Mouse (Mus musculus) thymus, postnatal 0 days (tissue): ENCODE data around the gene Plk4. TPM values are rescaled to one million over a fixed set of nuclear protein-coding genes. Genes with fewer than 3 reads are reported as not detected.
"Not testable (repeated sequence)": the region's sequence is repeated elsewhere in the genome, so short reads cannot be mapped to it uniquely, and the experiment has no call there.

Experiments
- DNase-seq: peaks from one replicate; pipeline ENCODE4 v3.0.0-alpha.2; 2015; ENCODE audit warnings: low spot score
- polyA plus RNA-seq: library from polyadenylated mRNA; unstranded; fragments of >200 nt; fragmentation: Nextera tagmentation; extraction: Ambion mirVana; gene quantifications from 2 replicates; pipeline ENCODE4 v1.2.1, GENCODE M21; 2015

The Plk4 gene
- polyA plus RNA-seq, result 45.6 and 50.8 TPM in 2 replicates

- DNase-seq, result peak; percentile 97
Observed at GRCm38 (mm10) chr3:40799530-40800372, at the start of gene Plk4. Gene Plk4 (plus strand): TSS chr3:40800019.

GRCm38 (mm10) chr3:40760746-40761145 is 39.1 kb upstream of the Plk4 start:
- DNase-seq, result no peak

GRCm38 (mm10) chr3:40761312-40761711 is 38.5 kb upstream of the Plk4 start:
- no peak for DNase-seq

- no peak for DNase-seq
Observed at GRCm38 (mm10) chr3:40793783-40794182, 6.0 kb upstream of the Plk4 start.

GRCm38 (mm10) chr3:40798054-40798453 is 1.8 kb upstream of the Plk4 start:
- no peak for DNase-seq

GRCm38 (mm10) chr3:40798500-40798899 is 1.3 kb upstream of the Plk4 start:
- DNase-seq, result peak; percentile 65

GRCm38 (mm10) chr3:40800373-40800823 is 579 bp downstream of the Plk4 start:
- DNase-seq, result peak; percentile 49

- DNase-seq, result no peak
Observed at GRCm38 (mm10) chr3:40806871-40807270, 7.1 kb downstream of the Plk4 start.

- DNase-seq, result no peak
Observed at GRCm38 (mm10) chr3:40808686-40809085, 8.9 kb downstream of the Plk4 start.

- no peak for DNase-seq
Observed at GRCm38 (mm10) chr3:40809894-40810293, 10.1 kb downstream of the Plk4 start.

GRCm38 (mm10) chr3:40813275-40813674 is 13.5 kb downstream of the Plk4 start:
- no peak for DNase-seq

GRCm38 (mm10) chr3:40845521-40845920 is 45.7 kb downstream of the Plk4 start:
- DNase-seq, result not testable (repeated sequence)

- DNase-seq, result peak; percentile 98
Observed at GRCm38 (mm10) chr3:40846473-40846956, 46.7 kb downstream of the Plk4 start, which contains the start of gene Mfsd8. Gene Mfsd8 (minus strand): TSS chr3:40846886.

- DNase-seq, result not testable (repeated sequence)
Observed at GRCm38 (mm10) chr3:40846957-40847017, 47.0 kb downstream of the Plk4 start, which contains the start of gene Abhd18. Gene Abhd18 (plus strand): TSS chr3:40846970.

- peak; percentile 44 for DNase-seq
Observed at GRCm38 (mm10) chr3:40847018-40847417, 47.2 kb downstream of the Plk4 start.

GRCm38 (mm10) chr3:40847936-40848335 is 48.1 kb downstream of the Plk4 start:
- DNase-seq, result not testable (repeated sequence)

- not testable (repeated sequence) for DNase-seq
Observed at GRCm38 (mm10) chr3:40853123-40853738, 53.4 kb downstream of the Plk4 start.

Other genes with a start within 250 kb of the Plk4 start
- 0.10 and 0.15 TPM in 2 replicates for gene Slc25a31, start 91.2 kb upstream of the Plk4 start, polyA plus RNA-seq
- 22.8 and 25.9 TPM in 2 replicates for gene Hspa4l, start 55.5 kb upstream of the Plk4 start, polyA plus RNA-seq
- gene Mfsd8, start 46.9 kb downstream of the Plk4 start, polyA plus RNA-seq, result 11.6 and 11.7 TPM in 2 replicates
- 8.5 and 12.5 TPM in 2 replicates for gene Abhd18, start 47.0 kb downstream of the Plk4 start, polyA plus RNA-seq
- 0.05 and 0.17 TPM in 2 replicates for gene 1700034I23Rik, start 102.5 kb downstream of the Plk4 start, polyA plus RNA-seq
- 5.7 and 8.5 TPM in 2 replicates for gene Larp1b, start 149.8 kb downstream of the Plk4 start, polyA plus RNA-seq